Mouse (Mus musculus) adrenal gland, postnatal 36 days (tissue): Measurements from ENCODE around the gene Ccdc50. TPM values are rescaled to one million over a fixed set of nuclear protein-coding genes. Genes with fewer than 3 reads are reported as not detected.

Source experiments
- total RNA-seq, 2 experiments: library from RNA; stranded (reverse); gene quantifications; 2 replicates each; pipeline ENCODE4 v1.2.3; 2021

The Ccdc50 gene
- total RNA-seq, 2 experiments from 2014 or later: 100 to 103 TPM

Other genes starting within 250 kb of the Ccdc50 start
- not detected for gene Ostn, start 81.4 kb upstream of the Ccdc50 start, total RNA-seq
- gene Uts2b, start 18.6 kb upstream of the Ccdc50 start, total RNA-seq: not detected